Mouse (Mus musculus) bone marrow macrophage, adult 2 months (primary cell): ENCODE data around the gene Tars2.

Experiments used
- CTCF ChIP-seq: IDR thresholded peaks from 2 replicates; pipeline ENCODE4 v1.5.1; 2012; ENCODE audit warnings: low read depth, mild to moderate bottlenecking, low read length, moderate library complexity
- POLR2A ChIP-seq: IDR thresholded peaks from 2 replicates; pipeline ENCODE4 v1.6.1; 2012; ENCODE audit warnings: mild to moderate bottlenecking, low read depth, low read length, borderline replicate concordance

- TF ChIP-seq POLR2A (no peak), CTCF (peak; percentile 43; the same call in 1 of the 2 replicates)
Measured at GRCm38 (mm10) chr3:95771985-95772384, 12.0 kb upstream of the Tars2 start.
